Mouse (Mus musculus): ENCODE measurements around the gene Zdhhc11. TPM values are rescaled to one million over a fixed set of nuclear protein-coding genes. Genes with fewer than 3 reads are reported as not detected.

The Zdhhc11 gene
- not detected in 2 replicates for polyA plus RNA-seq (2012; rRNA removed)

DNA sequence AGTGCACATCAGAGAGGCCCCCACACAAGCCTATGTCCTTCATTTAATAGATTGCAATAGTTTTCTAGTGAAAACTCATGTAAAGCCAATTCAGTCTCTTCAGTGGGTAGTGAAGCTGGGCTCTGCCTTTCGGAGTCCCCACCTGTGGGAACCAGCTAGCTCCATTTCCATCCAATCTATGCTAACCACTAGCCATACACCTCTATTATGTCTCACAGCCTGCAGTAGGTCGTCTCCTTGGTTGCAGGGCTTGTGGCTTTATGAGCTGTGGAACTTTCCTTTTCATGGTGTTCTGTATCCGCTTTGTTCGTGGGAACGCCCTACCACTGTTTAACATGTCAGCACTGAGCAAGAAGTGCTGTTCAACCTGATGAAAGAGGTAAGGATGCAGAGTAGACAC lies at the start of gene Zdhhc11:
Gene Zdhhc11, plus strand, starts transcription at position 301 of the 400 bp plus-strand sequence.
- DNase-seq (ENCODE audit: low read depth in 1 of 2, low spot score in 2 of 2) = no peak
- TF ChIP-seq CTCF (IDR thresholded peaks at IDR 0.05; ENCODE audit: extremely low read depth, insufficient read depth, insufficient read length, insufficient replicate concordance) (no peak), POLR2A (IDR thresholded peaks at IDR 0.05; ENCODE audit: low read depth, low read length) (no peak)
- peaks cover 9% of the 10 kb centered on the region; the same call in 1 of the 2 replicates for H3K36me3 ChIP-seq (ENCODE audit: control insufficient read depth, insufficient read depth, low read length)
- H3K27me3 ChIP-seq (ENCODE audit: control insufficient read depth, insufficient read depth, low read length) = no peaks in the 10 kb centered on the region
- no peaks in the 10 kb centered on the region for H3K4me1 ChIP-seq (ENCODE audit: control insufficient read depth, insufficient read depth, insufficient read length)
- 83% methylated on average over 5 of the region's 5 CpGs for WGBS
- no peak within 1 kb of the TSS for H3K27ac ChIP-seq (ENCODE audit: insufficient read depth, low read length)
- H3K4me3 ChIP-seq (ENCODE audit: extremely low read depth, insufficient read depth, insufficient read length) = no peak within 1 kb of the TSS

DNA sequence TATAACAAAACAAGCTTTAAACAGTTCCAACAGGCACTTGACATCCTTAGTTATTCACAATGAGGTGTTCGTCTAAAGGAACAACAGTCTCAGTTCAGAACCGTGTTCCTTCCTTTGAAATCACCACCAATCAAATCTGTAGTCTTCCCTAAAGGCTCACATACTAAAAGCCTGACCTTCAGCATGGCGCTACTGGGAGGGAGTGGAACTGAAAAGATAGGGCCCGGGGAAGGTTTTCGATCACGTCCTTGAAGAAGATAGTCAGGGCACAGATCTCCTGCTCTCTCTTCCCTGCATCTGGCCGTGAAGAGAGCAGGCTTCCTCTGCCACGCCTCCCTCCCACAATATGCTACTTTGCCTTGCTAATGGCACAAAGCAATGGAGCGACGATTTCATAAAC lies 31.4 kb upstream of the Zdhhc11 start:
- no peak for DNase-seq (ENCODE audit: low read depth in 1 of 2, low spot score in 2 of 2)
- Histone ChIP-seq H3K4me3 (ENCODE audit: extremely low read depth, insufficient read depth, insufficient read length) (no peak overlapping the region), H3K27me3 (ENCODE audit: control insufficient read depth, insufficient read depth, low read length) (no peaks in the 10 kb centered on the region), H3K27ac (ENCODE audit: insufficient read depth, low read length) (no peak overlapping the region), H3K4me1 (ENCODE audit: control insufficient read depth, insufficient read depth, insufficient read length) (peaks cover 2% of the 10 kb centered on the region; the same call in 1 of the 2 replicates), H3K36me3 (ENCODE audit: control insufficient read depth, insufficient read depth, low read length) (peaks cover 5% of the 10 kb centered on the region; the same call in 1 of the 2 replicates)
- no peak for TF ChIP-seq CTCF (IDR thresholded peaks at IDR 0.05; ENCODE audit: extremely low read depth, insufficient read depth, insufficient read length, insufficient replicate concordance)
- no peak for TF ChIP-seq POLR2A (IDR thresholded peaks at IDR 0.05; ENCODE audit: low read depth, low read length)
- WGBS = 95% methylated on average over 10 of the region's 10 CpGs

DNA sequence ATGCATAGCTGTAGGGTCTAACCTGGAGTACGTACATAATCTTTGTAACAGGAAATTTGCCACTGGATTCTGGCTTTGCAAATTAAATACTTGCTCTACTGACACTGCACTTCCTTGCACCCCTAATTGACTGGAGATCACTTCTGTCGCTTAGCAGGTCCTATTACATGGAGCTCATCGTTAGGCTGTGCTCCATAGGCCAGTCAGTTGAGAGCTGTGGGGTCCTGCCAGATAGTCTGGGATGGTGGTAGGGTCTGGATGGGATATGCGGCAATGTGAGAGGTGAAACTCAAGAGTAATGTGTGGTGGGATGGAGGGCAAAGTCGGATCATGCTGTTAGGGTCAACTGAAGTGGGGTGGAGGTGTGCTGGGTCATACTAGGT lies 26.7 kb upstream of the Zdhhc11 start:
- WGBS = 13% methylated on average over 5 of the region's 5 CpGs
- Histone ChIP-seq H3K27me3 (ENCODE audit: control insufficient read depth, insufficient read depth, low read length) (no peaks in the 10 kb centered on the region), H3K4me3 (ENCODE audit: extremely low read depth, insufficient read depth, insufficient read length) (peak overlapping the region; percentile 86), H3K4me1 (ENCODE audit: control insufficient read depth, insufficient read depth, insufficient read length) (peaks cover 7% of the 10 kb centered on the region; the same call in 1 of the 2 replicates), H3K36me3 (ENCODE audit: control insufficient read depth, insufficient read depth, low read length) (peaks cover 3% of the 10 kb centered on the region; the same call in 1 of the 2 replicates), H3K27ac (ENCODE audit: insufficient read depth, low read length) (no peak overlapping the region)
- DNase-seq (ENCODE audit: low read depth in 1 of 2, low spot score in 2 of 2) = no peak
- TF ChIP-seq POLR2A (IDR thresholded peaks at IDR 0.05; ENCODE audit: low read depth, low read length) (no peak), CTCF (IDR thresholded peaks at IDR 0.05; ENCODE audit: extremely low read depth, insufficient read depth, insufficient read length, insufficient replicate concordance) (no peak)

DNA sequence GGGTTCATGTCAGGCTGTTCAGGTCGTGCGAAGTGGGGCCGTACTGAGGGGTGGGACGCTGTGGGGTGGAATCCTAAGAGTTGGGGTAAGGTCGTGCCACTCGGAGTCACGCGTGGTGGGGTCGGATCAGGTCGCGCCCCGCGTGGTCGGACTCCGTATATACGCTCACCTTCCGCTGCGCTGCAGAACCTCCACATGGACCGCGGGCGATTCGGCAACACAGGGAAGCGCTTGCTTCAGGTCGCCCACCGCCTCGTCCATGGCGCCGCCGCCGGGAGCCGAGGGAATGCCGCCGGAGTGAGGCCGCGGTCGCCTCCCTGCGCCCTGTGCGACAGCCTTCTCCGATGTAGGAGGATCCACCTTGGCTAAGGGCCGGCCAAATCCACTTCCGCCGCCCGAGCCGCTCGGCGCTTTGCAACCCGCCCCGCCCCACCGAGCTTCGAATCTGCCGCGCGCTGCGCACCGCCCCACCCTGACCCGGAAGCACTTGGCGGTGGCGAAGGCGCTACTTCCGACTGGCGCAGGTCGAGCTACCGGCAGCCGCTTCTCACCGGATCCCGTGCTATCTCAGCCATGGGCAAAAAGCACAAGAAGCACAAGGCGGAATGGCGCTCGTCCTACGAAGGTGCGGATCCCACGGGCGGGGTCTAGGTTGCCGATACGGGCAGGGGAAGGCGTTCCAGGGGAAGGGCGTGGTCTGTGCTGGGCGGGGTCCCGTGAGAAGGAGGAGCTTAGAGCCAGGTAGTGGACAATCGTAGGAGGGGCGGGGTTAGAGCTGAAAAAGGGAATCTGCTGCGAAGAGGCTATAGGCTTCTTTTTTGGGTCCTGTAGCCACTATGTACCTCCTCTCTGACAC lies 26.1 kb upstream of the Zdhhc11 start, which contains the start of the genes Trip13 and Brd9:
Gene Trip13, minus strand, starts transcription at position 464 of the 856 bp plus-strand sequence.
Gene Brd9, plus strand, starts transcription at position 491 of the 856 bp plus-strand sequence.
- Histone ChIP-seq H3K36me3 (ENCODE audit: control insufficient read depth, insufficient read depth, low read length) (peaks cover 7% of the 10 kb centered on the region), H3K27ac (ENCODE audit: insufficient read depth, low read length) (peak within 1 kb of the TSS; percentile 95), H3K27me3 (ENCODE audit: control insufficient read depth, insufficient read depth, low read length) (no peaks in the 10 kb centered on the region), H3K4me3 (ENCODE audit: extremely low read depth, insufficient read depth, insufficient read length) (peak within 1 kb of the TSS; percentile 86), H3K4me1 (ENCODE audit: control insufficient read depth, insufficient read depth, insufficient read length) (peaks cover 7% of the 10 kb centered on the region; the same call in 1 of the 2 replicates)
- TF ChIP-seq POLR2A (IDR thresholded peaks at IDR 0.05; ENCODE audit: low read depth, low read length) = no peak; the same call in 1 of the 2 replicates
- 1% methylated on average over 82 of the region's 82 CpGs for WGBS
- peak; percentile 82 to 91 for DNase-seq (ENCODE audit: low read depth in 1 of 2, low spot score in 2 of 2)

DNA sequence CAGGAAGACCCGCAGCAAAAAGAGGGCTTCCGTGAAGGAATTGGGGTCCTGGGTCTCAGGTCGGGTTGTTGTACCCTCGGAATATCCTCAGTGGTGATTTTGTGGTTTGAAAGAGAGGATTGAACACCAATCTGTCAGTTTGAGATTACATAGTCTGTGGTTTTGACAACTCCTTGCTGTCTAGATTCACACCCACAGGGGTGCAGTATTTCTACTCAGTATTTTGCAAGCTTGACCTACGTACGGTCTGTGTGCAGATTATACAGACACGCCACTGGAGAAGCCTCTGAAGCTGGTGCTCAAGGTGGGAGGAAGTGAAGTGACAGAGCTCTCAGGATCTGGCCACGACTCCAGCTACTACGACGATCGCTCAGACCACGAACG lies 25.5 kb upstream of the Zdhhc11 start:
- Histone ChIP-seq H3K27ac (ENCODE audit: insufficient read depth, low read length) (peak overlapping the region; percentile 95), H3K4me1 (ENCODE audit: control insufficient read depth, insufficient read depth, insufficient read length) (peaks cover 7% of the 10 kb centered on the region; the same call in 1 of the 2 replicates), H3K27me3 (ENCODE audit: control insufficient read depth, insufficient read depth, low read length) (no peaks in the 10 kb centered on the region), H3K4me3 (ENCODE audit: extremely low read depth, insufficient read depth, insufficient read length) (peak overlapping the region; percentile 86), H3K36me3 (ENCODE audit: control insufficient read depth, insufficient read depth, low read length) (peaks cover 9% of the 10 kb centered on the region)
- DNase-seq (ENCODE audit: low read depth in 1 of 2, low spot score in 2 of 2) = no peak
- WGBS = 3% methylated on average over 13 of the region's 13 CpGs
- TF ChIP-seq POLR2A (IDR thresholded peaks at IDR 0.05; ENCODE audit: low read depth, low read length) (no peak), CTCF (IDR thresholded peaks at IDR 0.05; ENCODE audit: extremely low read depth, insufficient read depth, insufficient read length, insufficient replicate concordance) (no peak)

DNA sequence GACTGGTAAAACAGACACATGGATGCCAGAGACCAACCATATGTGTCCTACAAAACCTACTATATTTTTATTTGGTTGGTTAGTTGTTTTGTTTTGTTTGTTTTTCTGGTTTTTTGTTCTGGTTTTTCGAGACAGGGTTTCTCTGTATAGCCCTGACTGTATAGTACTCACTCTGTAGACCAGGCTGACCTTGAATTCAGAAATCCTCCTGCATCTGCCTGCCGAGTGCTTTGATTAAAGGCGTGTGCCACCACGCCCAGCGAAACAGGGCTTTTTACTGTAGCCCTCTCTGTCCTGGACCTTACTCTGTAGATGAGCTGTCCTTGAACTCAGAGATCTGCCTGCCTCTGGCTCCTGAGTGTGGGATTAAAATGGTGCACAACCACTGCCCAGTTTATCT lies 24.6 kb upstream of the Zdhhc11 start:
- peaks cover 7% of the 10 kb centered on the region; the same call in 1 of the 2 replicates for H3K4me1 ChIP-seq (ENCODE audit: control insufficient read depth, insufficient read depth, insufficient read length)
- H3K36me3 ChIP-seq (ENCODE audit: control insufficient read depth, insufficient read depth, low read length) = peaks cover 16% of the 10 kb centered on the region
- no peak overlapping the region for H3K4me3 ChIP-seq (ENCODE audit: extremely low read depth, insufficient read depth, insufficient read length)
- H3K27ac ChIP-seq (ENCODE audit: insufficient read depth, low read length) = no peak overlapping the region
- 89% methylated on average over 5 of the region's 5 CpGs for WGBS
- no peak for TF ChIP-seq POLR2A (IDR thresholded peaks at IDR 0.05; ENCODE audit: low read depth, low read length)
- TF ChIP-seq CTCF (IDR thresholded peaks at IDR 0.05; ENCODE audit: extremely low read depth, insufficient read depth, insufficient read length, insufficient replicate concordance) = no peak
- DNase-seq (ENCODE audit: low read depth in 1 of 2, low spot score in 2 of 2) = no peak
- H3K27me3 ChIP-seq (ENCODE audit: control insufficient read depth, insufficient read depth, low read length) = no peaks in the 10 kb centered on the region

DNA sequence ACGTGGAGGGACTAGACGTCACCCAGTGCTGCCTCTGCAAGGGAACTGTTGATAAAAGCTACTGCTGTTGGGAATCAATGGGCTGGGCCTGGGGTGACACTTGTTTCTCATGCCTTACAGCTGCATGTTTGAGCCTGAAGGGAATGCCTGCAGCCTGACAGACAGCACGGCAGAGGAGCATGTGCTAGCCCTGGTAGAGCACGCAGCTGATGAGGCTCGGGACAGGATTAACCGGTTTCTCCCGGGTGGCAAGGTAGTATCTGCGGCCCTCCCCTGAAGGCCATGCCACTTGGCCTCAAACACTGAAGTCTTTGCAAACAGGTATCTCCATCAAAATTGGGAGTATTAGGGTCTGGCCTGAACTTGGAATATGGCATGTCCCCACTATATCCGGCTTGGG lies 19.0 kb upstream of the Zdhhc11 start:
- H3K4me1 ChIP-seq (ENCODE audit: control insufficient read depth, insufficient read depth, insufficient read length) = no peaks in the 10 kb centered on the region
- H3K36me3 ChIP-seq (ENCODE audit: control insufficient read depth, insufficient read depth, low read length) = peaks cover 46% of the 10 kb centered on the region
- no peaks in the 10 kb centered on the region for H3K27me3 ChIP-seq (ENCODE audit: control insufficient read depth, insufficient read depth, low read length)
- WGBS = 94% methylated on average over 9 of the region's 9 CpGs
- DNase-seq (ENCODE audit: low read depth in 1 of 2, low spot score in 2 of 2) = no peak
- no peak overlapping the region for H3K4me3 ChIP-seq (ENCODE audit: extremely low read depth, insufficient read depth, insufficient read length)
- TF ChIP-seq POLR2A (IDR thresholded peaks at IDR 0.05; ENCODE audit: low read depth, low read length) (no peak), CTCF (IDR thresholded peaks at IDR 0.05; ENCODE audit: extremely low read depth, insufficient read depth, insufficient read length, insufficient replicate concordance) (no peak)
- H3K27ac ChIP-seq (ENCODE audit: insufficient read depth, low read length) = no peak overlapping the region
